In genomic region chr16:22500561-22500960, GRCm38 (mm10) we compare ENCODE assay signal across 26 mouse cellular contexts.
"Had no signal": no experiment of that assay in that cellular context is flagged by ENCODE, and none has a peak within 500 bp of the region (broad histone marks: within the 10 kb centered on the region; RNA-seq: fewer than 3 reads in every experiment).

No protein-coding gene starts in this region.

- DNase-seq: cerebellum, adult 8-10 months; cerebellum, adult 9-10 months; cerebellum, adult 9-11 months; cerebellum, postnatal 10 days; cerebellum, postnatal 14 days; cerebellum, postnatal 25 days; cerebellum, postnatal 36 days; embryo, embryonic 11 days; forebrain, postnatal 0 days; gastrocnemius, adult 2 months; gastrocnemius, postnatal 10 days; gastrocnemius, postnatal 14 days; gastrocnemius, postnatal 25 days; gastrocnemius, postnatal 36 days had no signal

- H3K4me2 ChIP-seq: embryonic facial prominence, embryonic 12.5 days; embryonic facial prominence, embryonic 13.5 days; embryonic facial prominence, embryonic 15.5 days; forebrain, embryonic 12.5 days; forebrain, embryonic 13.5 days; forebrain, embryonic 15.5 days had no signal

- H3K36me3 ChIP-seq: embryonic facial prominence, embryonic 10.5 days; embryonic facial prominence, embryonic 12.5 days; embryonic facial prominence, embryonic 13.5 days; embryonic facial prominence, embryonic 15.5 days; forebrain, embryonic 10.5 days; forebrain, embryonic 12.5 days; forebrain, embryonic 15.5 days had no signal

- H3K4me3 ChIP-seq: embryonic facial prominence, embryonic 10.5 days; embryonic facial prominence, embryonic 12.5 days; embryonic facial prominence, embryonic 13.5 days; embryonic facial prominence, embryonic 15.5 days; erythroblast, embryonic 14.5 days; forebrain, embryonic 10.5 days; forebrain, embryonic 12.5 days; forebrain, embryonic 13.5 days; forebrain, embryonic 15.5 days; gastrocnemius, adult 2 months; heart, adult 2 months had no signal

- H3K27me3 ChIP-seq: embryonic facial prominence, embryonic 12.5 days; embryonic facial prominence, embryonic 13.5 days; embryonic facial prominence, embryonic 15.5 days; forebrain, embryonic 12.5 days; forebrain, embryonic 13.5 days; forebrain, embryonic 15.5 days had no signal

- H3K9me3 ChIP-seq: embryonic facial prominence, embryonic 10.5 days; embryonic facial prominence, embryonic 12.5 days; embryonic facial prominence, embryonic 13.5 days; embryonic facial prominence, embryonic 15.5 days; forebrain, embryonic 10.5 days; forebrain, embryonic 12.5 days; forebrain, embryonic 13.5 days; forebrain, embryonic 15.5 days had no signal

- H3K4me1 ChIP-seq: forebrain, embryonic 12.5 days; forebrain, embryonic 13.5 days had no signal

- H3K9ac ChIP-seq: embryonic facial prominence, embryonic 12.5 days; embryonic facial prominence, embryonic 13.5 days; embryonic facial prominence, embryonic 15.5 days; forebrain, embryonic 12.5 days; forebrain, embryonic 13.5 days; forebrain, embryonic 15.5 days; forebrain, postnatal 0 days had no signal

- ATAC-seq: forebrain, embryonic 13.5 days; forebrain, embryonic 14.5 days; forebrain, embryonic 15.5 days; forebrain, embryonic 16.5 days; forebrain, postnatal 0 days had no signal

- H3K27ac ChIP-seq: embryonic facial prominence, embryonic 10.5 days; embryonic facial prominence, embryonic 12.5 days; embryonic facial prominence, embryonic 13.5 days; embryonic facial prominence, embryonic 15.5 days; forebrain, embryonic 10.5 days; forebrain, embryonic 12.5 days; forebrain, embryonic 13.5 days; forebrain, embryonic 15.5 days; gastrocnemius, adult 2 months; heart, adult 2 months had no signal
